Mouse (Mus musculus) lung, embryonic 14.5 days (tissue): ENCODE results near the gene Nrp1. TPM values are rescaled to one million over a fixed set of nuclear protein-coding genes. Genes with fewer than 3 reads are reported as not detected.
A peak's percentile ranks its signal among the peaks of the same experiment; 100 is the strongest.

Source experiments
- ATAC-seq: fragments of 200-750 bp; cut with Nextera tagmentation; 2 replicates; pipeline ENCODE4 v1.8.0; 2017; ENCODE audit warnings: mild to moderate bottlenecking, moderate TSS enrichment, moderate library complexity; ENCODE audit not compliant: insufficient read depth
- DNase-seq: peaks from one replicate; pipeline ENCODE4 v3.0.0-alpha.2; 2015
- H3K27ac ChIP-seq: fragments of 300-500 bp; sonication (generic); 2 replicates; pipeline ENCODE4 v1.5.1; 2014; ENCODE audit warnings: low read depth, mild to moderate bottlenecking, moderate library complexity
- H3K27me3 ChIP-seq: fragments of 300-500 bp; sonication (generic); 2 replicates; pipeline ENCODE4 v1.6.1; 2014; ENCODE audit warnings: low read length, control low read depth; ENCODE audit not compliant: insufficient read depth
- H3K36me3 ChIP-seq: fragments of 300-500 bp; sonication (generic); 2 replicates; pipeline ENCODE4 v1.6.1; 2014; ENCODE audit warnings: control low read depth; ENCODE audit not compliant: insufficient read depth
- H3K4me1 ChIP-seq: fragments of 300-500 bp; sonication (generic); 2 replicates; pipeline ENCODE4 v1.6.1; 2014; ENCODE audit warnings: antibody characterized with exemption, control low read depth; ENCODE audit not compliant: insufficient read depth
- H3K4me2 ChIP-seq: fragments of 300-500 bp; sonication (generic); 2 replicates; pipeline ENCODE4 v1.6.1; 2014; ENCODE audit warnings: mild to moderate bottlenecking
- H3K4me3 ChIP-seq: fragments of 300-500 bp; sonication (generic); 2 replicates; pipeline ENCODE4 v1.5.1; 2014; ENCODE audit warnings: low read depth, low read length
- H3K9ac ChIP-seq: fragments of 300-500 bp; sonication (generic); 2 replicates; pipeline ENCODE4 v1.6.1; 2014
- H3K9me3 ChIP-seq: fragments of 300-500 bp; sonication (generic); 2 replicates; pipeline ENCODE4 v1.6.1; 2016; ENCODE audit warnings: low read depth, low read length, control low read depth
- CTCF ChIP-seq: IDR thresholded peaks from 2 replicates; pipeline ENCODE4 v1.5.1; 2016; ENCODE audit warnings: antibody characterized with exemption, low read depth
- WGBS: fragments of 180-500 bp; shearing (Covaris S2); extraction: QIAGEN DNeasy Blood & Tissue Kit; methylation state at CpG from one replicate; pipeline ENCODE4 v1.1.7; 2014; 5-methylcytosine and 5-hydroxymethylcytosine counted together
- polyA plus RNA-seq: library from polyadenylated mRNA; unstranded; fragments of >200 nt; fragmentation: Nextera tagmentation; extraction: Ambion mirVana; gene quantifications from 2 replicates; pipeline ENCODE4 v1.2.1, GENCODE M21; 2014

Gene Nrp1
- polyA plus RNA-seq, 1 experiment from 2014 or later = 94.3 TPM

GRCm38 (mm10) chr8:128350405-128350804 is 8.0 kb upstream of the Nrp1 start:
- Histone ChIP-seq H3K36me3 (no peaks in the 10 kb centered on the region), H3K4me3 (no peak overlapping the region)
- no peak for DNase-seq

GRCm38 (mm10) chr8:128351211-128351610 is 7.2 kb upstream of the Nrp1 start:
- H3K4me1 ChIP-seq = no peaks in the 10 kb centered on the region
- no peak overlapping the region for H3K27ac ChIP-seq
- no peak overlapping the region for H3K9ac ChIP-seq
- no peak for ATAC-seq
- no peak overlapping the region for H3K4me2 ChIP-seq
- DNase-seq = no peak
- H3K9me3 ChIP-seq = no peaks in the 10 kb centered on the region
- H3K4me3 ChIP-seq = no peak overlapping the region
- no peaks in the 10 kb centered on the region for H3K36me3 ChIP-seq
- H3K27me3 ChIP-seq = no peaks in the 10 kb centered on the region
- no peak for TF ChIP-seq CTCF

More at GRCm38 (mm10) chr8:128350405-128350804, 8.0 kb upstream of the Nrp1 start:
- no peak overlapping the region for H3K9ac ChIP-seq
- H3K4me1 ChIP-seq = no peaks in the 10 kb centered on the region
- H3K27me3 ChIP-seq = no peaks in the 10 kb centered on the region
- H3K4me2 ChIP-seq = no peak overlapping the region
- no peaks in the 10 kb centered on the region for H3K9me3 ChIP-seq
- no peak overlapping the region for H3K27ac ChIP-seq
- no peak for ATAC-seq
- TF ChIP-seq CTCF = no peak

- 82% methylated on average over 2 of the region's 2 CpGs for WGBS
- Histone ChIP-seq H3K4me3 (no peak overlapping the region), H3K9ac (no peak overlapping the region), H3K4me2 (no peak overlapping the region), H3K27ac (no peak overlapping the region), H3K4me1 (no peaks in the 10 kb centered on the region; the same call in 1 of the 2 replicates), H3K27me3 (no peaks in the 10 kb centered on the region), H3K9me3 (no peaks in the 10 kb centered on the region), H3K36me3 (no peaks in the 10 kb centered on the region)
- no peak for TF ChIP-seq CTCF
- DNase-seq (no peak), ATAC-seq (no peak)
Measured at GRCm38 (mm10) chr8:128352821-128353220, 5.6 kb upstream of the Nrp1 start.

GRCm38 (mm10) chr8:128353999-128354398 is 4.4 kb upstream of the Nrp1 start:
- ATAC-seq (no peak), DNase-seq (no peak)
- Histone ChIP-seq H3K9me3 (no peaks in the 10 kb centered on the region), H3K27ac (no peak overlapping the region), H3K27me3 (no peaks in the 10 kb centered on the region), H3K4me3 (no peak overlapping the region), H3K36me3 (no peaks in the 10 kb centered on the region), H3K4me1 (no peaks in the 10 kb centered on the region; the same call in 1 of the 2 replicates), H3K9ac (no peak overlapping the region), H3K4me2 (no peak overlapping the region)
- no peak for TF ChIP-seq CTCF
- WGBS = 30% methylated on average over 1 of the region's 1 CpGs

GRCm38 (mm10) chr8:128355091-128355490 is 3.3 kb upstream of the Nrp1 start:
- Histone ChIP-seq H3K36me3 (no peaks in the 10 kb centered on the region), H3K9me3 (no peaks in the 10 kb centered on the region), H3K4me1 (no peaks in the 10 kb centered on the region; the same call in 1 of the 2 replicates), H3K27ac (no peak overlapping the region), H3K4me2 (no peak overlapping the region), H3K9ac (no peak overlapping the region), H3K4me3 (no peak overlapping the region), H3K27me3 (no peaks in the 10 kb centered on the region)
- no peak for DNase-seq
- no peak for ATAC-seq
- no peak for TF ChIP-seq CTCF
- WGBS = 94% methylated on average over 1 of the region's 1 CpGs

GRCm38 (mm10) chr8:128356170-128356569 is 2.2 kb upstream of the Nrp1 start:
- H3K4me2 ChIP-seq = peak overlapping the region; percentile 69
- WGBS = 63% methylated on average over 5 of the region's 5 CpGs
- no peaks in the 10 kb centered on the region; the same call in 1 of the 2 replicates for H3K4me1 ChIP-seq
- ATAC-seq (no peak), DNase-seq (no peak)
- H3K27me3 ChIP-seq = no peaks in the 10 kb centered on the region
- peak overlapping the region; percentile 80; the same call in 1 of the 2 replicates for H3K4me3 ChIP-seq
- H3K9me3 ChIP-seq = no peaks in the 10 kb centered on the region
- no peak for TF ChIP-seq CTCF
- H3K36me3 ChIP-seq = no peaks in the 10 kb centered on the region
- no peak overlapping the region for H3K27ac ChIP-seq
- H3K9ac ChIP-seq = no peak overlapping the region

- peak; percentile 62 for TF ChIP-seq CTCF
- H3K9me3 ChIP-seq = no peaks in the 10 kb centered on the region
Measured at GRCm38 (mm10) chr8:128356796-128357539, 1.4 kb upstream of the Nrp1 start.

More at GRCm38 (mm10) chr8:128356796-128357539, 1.4 kb upstream of the Nrp1 start:
- Histone ChIP-seq H3K27me3 (no peaks in the 10 kb centered on the region), H3K4me1 (peaks cover 4% of the 10 kb centered on the region; the same call in 1 of the 2 replicates), H3K9ac (peak overlapping the region; percentile 50), H3K36me3 (no peaks in the 10 kb centered on the region), H3K4me2 (peak overlapping the region; percentile 69), H3K27ac (peak overlapping the region; percentile 98), H3K4me3 (peak overlapping the region; percentile 80)
- DNase-seq = peak; percentile 90
- 2% methylated on average over 44 of the region's 49 CpGs for WGBS
- ATAC-seq = peak; percentile 81
